Mouse (Mus musculus) ES-Bruce4 (cell line): ENCODE results near the gene Sestd1. TPM values are rescaled to one million over a fixed set of nuclear protein-coding genes. Genes with fewer than 3 reads are reported as not detected.

ENCODE experiments used
- H3K27ac ChIP-seq: 2 replicates; pipeline ENCODE4 v1.5.1; 2012; ENCODE audit warnings: low read length, inconsistent platforms; ENCODE audit not compliant: insufficient read depth
- H3K27me3 ChIP-seq: 2 replicates; pipeline ENCODE4 v1.6.1; 2012; ENCODE audit warnings: mild to moderate bottlenecking, low read length, inconsistent platforms; ENCODE audit not compliant: control insufficient read depth, poor library complexity, insufficient read depth, severe bottlenecking
- H3K36me3 ChIP-seq: 2 replicates; pipeline ENCODE4 v1.6.1; 2012; ENCODE audit warnings: inconsistent platforms, mild to moderate bottlenecking, low read length, moderate library complexity; ENCODE audit not compliant: control insufficient read depth, poor library complexity, insufficient read depth, severe bottlenecking
- H3K4me1 ChIP-seq: one replicate; pipeline ENCODE4 v1.8.1; 2011; ENCODE audit warnings: low read length; ENCODE audit not compliant: control insufficient read depth, insufficient read depth
- H3K4me3 ChIP-seq: 2 replicates; pipeline ENCODE4 v1.5.1; 2011; ENCODE audit warnings: low read depth, mild to moderate bottlenecking, low read length
- H3K9ac ChIP-seq: 2 replicates; pipeline ENCODE4 v1.6.1; 2012; ENCODE audit warnings: low read depth, mild to moderate bottlenecking, inconsistent platforms; ENCODE audit not compliant: poor library complexity, severe bottlenecking
- H3K9me3 ChIP-seq: replicated peaks from 2 replicates; pipeline ENCODE4 v1.6.1; 2012; ENCODE audit warnings: mild to moderate bottlenecking, low read length, inconsistent platforms; ENCODE audit not compliant: control insufficient read depth, poor library complexity, insufficient read depth, severe bottlenecking
- CTCF ChIP-seq: IDR thresholded peaks from one replicate; pipeline ENCODE4 v1.8.1; 2011; ENCODE audit warnings: low read depth, low read length
- EP300 ChIP-seq: IDR thresholded peaks from 2 replicates; pipeline ENCODE4 v1.6.1; 2011; ENCODE audit warnings: low read depth, low read length; ENCODE audit not compliant: insufficient read depth
- POLR2A ChIP-seq: IDR thresholded peaks from one replicate; pipeline ENCODE4 v1.8.1; 2011; ENCODE audit warnings: low read length; ENCODE audit not compliant: insufficient read depth
- polyA plus RNA-seq: library from polyadenylated mRNA; stranded (reverse); fragments of >200 nt; gene quantifications from 2 replicates; pipeline ENCODE4 v1.2.4, GENCODE M21; 2011; ENCODE audit warnings: low read depth; ENCODE audit not compliant: missing spikeins, insufficient read depth, insufficient read length

Sestd1 gene
- polyA plus RNA-seq, 1 experiment, result 27.2 TPM

DNA sequence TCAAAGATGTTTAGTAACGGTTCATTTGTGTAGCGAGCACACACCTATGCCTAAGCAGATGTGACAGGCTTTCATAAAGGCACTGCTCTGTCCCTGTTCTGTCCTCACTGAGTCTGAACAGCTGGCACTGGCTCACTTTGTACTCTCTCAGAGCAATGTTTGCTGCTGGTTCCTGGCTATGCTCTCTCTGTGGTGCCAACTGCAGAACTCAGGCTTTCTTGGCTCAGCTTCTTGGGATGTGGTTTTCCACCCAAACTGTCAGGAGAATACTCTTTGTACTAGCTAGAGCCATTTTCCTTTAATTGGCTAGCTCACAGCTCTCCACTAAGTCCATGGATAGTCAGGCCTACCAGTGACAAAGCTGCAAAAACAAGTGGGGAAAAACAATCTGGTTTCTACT, 59.4 kb downstream of the Sestd1 start:
- Histone ChIP-seq H3K4me1 (no peaks in the 10 kb centered on the region), H3K27me3 (no peaks in the 10 kb centered on the region), H3K27ac (no peak overlapping the region), H3K9me3 (peaks cover 7% of the 10 kb centered on the region), H3K36me3 (peaks cover 2% of the 10 kb centered on the region; the same call in 1 of the 2 replicates), H3K9ac (no peak overlapping the region), H3K4me3 (no peak overlapping the region)
- no peak for TF ChIP-seq POLR2A
- no peak for TF ChIP-seq CTCF
- no peak for TF ChIP-seq EP300

DNA sequence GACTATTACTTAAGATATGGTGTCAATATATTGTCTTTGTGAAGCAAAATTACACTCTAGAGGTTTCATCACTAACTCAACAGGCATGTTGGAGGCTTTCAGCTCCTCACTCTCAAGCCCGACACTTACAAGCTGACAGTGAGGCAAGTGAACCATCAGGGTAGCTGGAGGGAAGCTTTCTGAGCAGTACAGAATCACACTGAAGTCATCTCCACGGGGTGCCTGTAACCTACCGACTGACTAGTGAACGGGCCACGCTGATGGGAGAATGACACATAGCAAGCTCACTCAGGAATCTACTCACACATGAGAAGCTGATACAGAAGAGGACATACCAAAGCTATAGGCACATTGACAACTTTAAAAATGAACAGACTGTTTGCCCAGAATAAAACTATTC, 67.5 kb downstream of the Sestd1 start:
- no peaks in the 10 kb centered on the region for H3K4me1 ChIP-seq
- no peak overlapping the region for H3K9ac ChIP-seq
- H3K27ac ChIP-seq, result no peak overlapping the region
- H3K36me3 ChIP-seq, result peaks cover 2% of the 10 kb centered on the region; the same call in 1 of the 2 replicates
- peaks cover 4% of the 10 kb centered on the region; the same call in 1 of the 2 replicates for H3K9me3 ChIP-seq
- no peak overlapping the region for H3K4me3 ChIP-seq
- no peaks in the 10 kb centered on the region for H3K27me3 ChIP-seq
- TF ChIP-seq CTCF (no peak), EP300 (no peak), POLR2A (no peak)

DNA sequence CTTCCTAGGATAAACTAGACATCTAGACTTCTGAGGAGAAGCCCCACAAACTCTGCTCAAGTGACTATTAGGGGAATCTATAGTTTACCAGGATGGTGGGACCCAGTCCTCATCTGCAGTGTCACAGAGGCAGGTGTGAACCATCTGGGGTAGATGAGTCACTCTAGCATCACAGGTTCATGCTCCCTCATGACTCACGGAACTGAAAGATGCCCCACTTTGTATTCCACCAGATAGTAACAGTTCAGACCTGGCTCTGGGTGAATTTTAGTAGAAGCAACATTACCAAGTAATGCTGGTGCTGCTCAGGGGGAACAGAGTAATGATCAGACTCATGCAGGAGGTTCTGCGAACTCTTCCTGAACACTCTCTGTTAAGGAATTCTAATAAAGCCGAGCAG, 73.4 kb downstream of the Sestd1 start:
- H3K36me3 ChIP-seq, result no peaks in the 10 kb centered on the region

DNA sequence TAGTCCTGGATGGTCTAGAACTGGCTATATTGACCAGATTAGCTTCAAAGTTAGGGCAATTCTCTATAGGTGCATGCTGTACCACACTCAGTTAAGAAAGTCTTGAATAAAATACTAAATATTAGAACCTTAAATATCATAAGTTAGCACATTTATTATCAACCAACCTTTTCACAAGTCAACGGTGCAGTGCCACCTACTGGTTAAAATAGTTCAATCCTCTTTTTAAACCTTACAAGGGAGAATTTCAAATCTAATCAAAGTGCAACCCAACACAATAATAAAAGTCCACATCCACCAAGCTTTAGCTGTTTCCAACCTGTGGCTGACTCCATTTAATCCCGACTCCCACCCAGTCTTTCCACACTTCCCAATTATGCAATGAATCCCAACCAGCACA, 76.5 kb downstream of the Sestd1 start:
- no peak overlapping the region for H3K4me3 ChIP-seq
- no peaks in the 10 kb centered on the region for H3K4me1 ChIP-seq
- TF ChIP-seq CTCF, result no peak
- TF ChIP-seq POLR2A, result no peak
- no peak for TF ChIP-seq EP300
- H3K27ac ChIP-seq, result no peak overlapping the region
- no peaks in the 10 kb centered on the region for H3K27me3 ChIP-seq
- H3K36me3 ChIP-seq, result no peaks in the 10 kb centered on the region
- no peaks in the 10 kb centered on the region for H3K9me3 ChIP-seq
- no peak overlapping the region for H3K9ac ChIP-seq

More for the DNA sequence above, 73.4 kb downstream of the Sestd1 start:
- Histone ChIP-seq H3K27me3 (no peaks in the 10 kb centered on the region), H3K9ac (no peak overlapping the region), H3K9me3 (no peaks in the 10 kb centered on the region), H3K27ac (no peak overlapping the region), H3K4me3 (no peak overlapping the region), H3K4me1 (no peaks in the 10 kb centered on the region)
- no peak for TF ChIP-seq CTCF

DNA sequence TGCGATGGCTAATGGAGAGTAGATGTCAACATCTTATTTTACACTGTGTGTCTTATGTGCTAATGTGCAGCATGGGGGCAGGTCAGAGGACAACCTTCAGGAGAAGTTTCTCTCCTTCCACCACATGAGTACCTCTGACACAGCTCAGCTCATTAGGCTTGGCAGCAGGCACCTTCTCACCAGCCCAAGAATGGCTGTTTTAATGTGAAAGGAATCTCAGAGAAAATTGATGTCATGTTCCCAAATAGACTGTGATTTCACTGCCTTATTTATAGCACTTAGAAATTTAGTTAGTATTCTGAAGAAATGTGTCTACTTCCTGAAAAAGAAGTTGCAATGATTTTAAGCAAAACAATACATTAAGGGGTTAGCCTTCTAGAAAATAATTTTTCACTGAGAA, 78.5 kb downstream of the Sestd1 start:
- no peaks in the 10 kb centered on the region for H3K36me3 ChIP-seq
- TF ChIP-seq EP300 (no peak), POLR2A (no peak), CTCF (no peak)
- no peaks in the 10 kb centered on the region for H3K9me3 ChIP-seq
- H3K9ac ChIP-seq, result no peak overlapping the region
- H3K4me1 ChIP-seq, result no peaks in the 10 kb centered on the region
- H3K27ac ChIP-seq, result no peak overlapping the region
- H3K27me3 ChIP-seq, result no peaks in the 10 kb centered on the region
- no peak overlapping the region for H3K4me3 ChIP-seq

DNA sequence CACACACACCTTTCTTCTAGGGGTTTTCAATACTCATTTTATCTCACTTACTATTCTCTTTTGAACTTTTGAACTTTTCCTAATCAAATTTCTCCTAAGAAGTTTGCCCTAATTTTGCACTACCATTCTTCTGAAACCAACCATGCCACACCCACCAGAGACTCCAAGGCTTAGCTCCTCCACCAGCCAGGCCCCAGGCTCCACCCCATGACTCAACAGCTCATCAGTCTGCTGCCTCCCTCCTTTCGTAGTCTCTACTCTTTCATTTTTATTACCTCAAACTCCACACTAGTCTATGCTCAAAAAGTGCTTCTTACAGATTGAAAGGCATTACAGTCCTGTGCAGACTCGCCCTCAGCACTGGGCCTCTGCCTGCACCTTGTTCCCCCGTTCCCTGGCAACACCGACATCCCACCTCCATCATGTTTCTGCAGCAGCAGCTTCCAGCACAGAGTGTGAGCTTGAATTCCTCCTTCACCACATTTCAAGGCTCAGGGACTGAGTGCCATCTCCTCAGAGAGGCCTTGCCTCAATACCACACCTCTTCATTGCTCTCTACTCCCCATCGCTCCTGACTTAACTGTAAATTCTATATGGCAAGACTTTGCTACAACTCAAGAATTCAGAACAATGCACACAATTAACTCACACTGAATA, 79.3 kb downstream of the Sestd1 start:
- Histone ChIP-seq H3K9me3 (no peaks in the 10 kb centered on the region), H3K9ac (no peak overlapping the region), H3K36me3 (no peaks in the 10 kb centered on the region), H3K27me3 (no peaks in the 10 kb centered on the region), H3K27ac (no peak overlapping the region), H3K4me3 (no peak overlapping the region), H3K4me1 (no peaks in the 10 kb centered on the region)
- TF ChIP-seq CTCF (no peak), EP300 (no peak), POLR2A (no peak)
